Mouse (Mus musculus) common myeloid progenitor, adult 5-6 weeks (primary cell): ENCODE results near the gene Mgme1. TPM values are rescaled to one million over a fixed set of nuclear protein-coding genes. Genes with fewer than 3 reads are reported as not detected.

ENCODE experiments used
- ATAC-seq: replicated peaks from 2 replicates; pipeline ENCODE4 v1.8.0; 2016; ENCODE audit warnings: low read depth, mild to moderate bottlenecking, moderate TSS enrichment, inconsistent platforms; ENCODE audit not compliant: poor library complexity, severe bottlenecking
- total RNA-seq: library from RNA; stranded (forward); fragments of 200-1000, 187-1606 nt; gene quantifications from 2 replicates; pipeline ENCODE4 v1.2.3, GENCODE M21; 2017

Gene Mgme1
- total RNA-seq, result 29.3 and 30.4 TPM in 2 replicates

DNA sequence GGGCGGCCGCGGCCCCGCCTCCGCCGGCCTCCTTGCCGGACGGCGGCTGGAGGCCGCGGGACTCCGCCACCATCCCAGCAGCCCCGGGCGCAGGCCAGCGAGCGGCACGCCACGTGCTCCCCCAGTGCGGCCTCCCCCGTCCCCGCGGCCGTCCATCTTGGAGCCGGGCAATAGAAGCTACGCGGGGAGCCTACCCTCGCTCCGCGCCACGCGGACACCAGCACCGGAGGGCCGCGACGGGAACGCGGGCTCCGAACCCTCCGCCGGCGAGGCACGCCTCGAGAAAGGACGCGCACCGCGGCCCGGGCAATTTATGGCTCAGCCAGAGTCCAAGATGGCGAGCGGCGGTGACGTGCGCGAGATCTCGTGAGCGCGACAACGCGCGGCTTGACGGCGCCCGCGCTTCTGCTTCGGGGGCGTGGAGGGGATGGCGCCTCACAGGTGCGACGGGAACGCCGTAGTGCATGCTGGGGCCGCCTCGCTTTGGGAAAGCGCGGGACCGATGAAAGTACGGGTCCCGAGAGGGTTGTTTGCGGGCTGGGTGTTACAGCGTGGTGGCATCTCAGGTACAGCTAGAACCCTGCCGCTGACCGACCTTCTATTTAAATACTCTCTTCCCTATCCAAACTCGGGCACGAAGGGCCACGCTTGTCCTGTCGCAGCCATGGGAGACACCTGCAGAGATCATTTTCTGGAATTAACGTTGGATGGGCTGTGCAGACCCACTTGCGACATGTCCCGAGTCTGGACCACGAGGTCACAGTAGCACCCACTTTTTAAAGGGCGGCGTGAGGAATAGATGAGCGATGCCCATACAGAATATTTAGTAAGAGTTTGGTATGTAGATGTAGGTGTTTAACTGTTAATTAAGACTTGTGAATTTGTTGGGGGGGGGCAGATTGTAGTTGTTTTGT lies at the start of gene Mgme1, which contains the start of gene Snx5:
TSS of gene Mgme1 (plus strand) at position 157 of the 914 bp plus-strand sequence.
TSS of gene Snx5 (minus strand) at position 400 of the 914 bp plus-strand sequence.
- ATAC-seq, result peak; percentile 79

DNA sequence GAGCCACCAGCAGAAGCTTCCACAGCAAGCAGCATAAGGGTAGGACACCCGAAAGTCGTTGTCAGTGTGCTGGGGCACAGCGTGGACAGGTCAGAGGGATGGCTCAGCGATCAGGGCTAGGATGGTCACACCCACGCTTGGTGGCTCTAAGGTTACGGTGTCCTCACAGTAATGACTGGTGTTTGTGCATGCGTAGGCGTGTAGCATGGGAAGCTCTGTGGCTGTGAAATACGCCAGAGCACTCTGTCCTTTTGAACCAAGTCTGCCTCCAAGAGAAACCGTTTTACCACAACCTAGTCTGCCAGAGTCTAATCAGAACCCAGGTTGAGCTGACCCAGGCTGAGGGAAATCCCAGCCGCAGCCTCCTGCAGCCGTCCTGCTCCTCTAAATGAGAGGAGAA lies 46.1 kb upstream of the Mgme1 start:
- ATAC-seq, result peak; percentile 55

DNA sequence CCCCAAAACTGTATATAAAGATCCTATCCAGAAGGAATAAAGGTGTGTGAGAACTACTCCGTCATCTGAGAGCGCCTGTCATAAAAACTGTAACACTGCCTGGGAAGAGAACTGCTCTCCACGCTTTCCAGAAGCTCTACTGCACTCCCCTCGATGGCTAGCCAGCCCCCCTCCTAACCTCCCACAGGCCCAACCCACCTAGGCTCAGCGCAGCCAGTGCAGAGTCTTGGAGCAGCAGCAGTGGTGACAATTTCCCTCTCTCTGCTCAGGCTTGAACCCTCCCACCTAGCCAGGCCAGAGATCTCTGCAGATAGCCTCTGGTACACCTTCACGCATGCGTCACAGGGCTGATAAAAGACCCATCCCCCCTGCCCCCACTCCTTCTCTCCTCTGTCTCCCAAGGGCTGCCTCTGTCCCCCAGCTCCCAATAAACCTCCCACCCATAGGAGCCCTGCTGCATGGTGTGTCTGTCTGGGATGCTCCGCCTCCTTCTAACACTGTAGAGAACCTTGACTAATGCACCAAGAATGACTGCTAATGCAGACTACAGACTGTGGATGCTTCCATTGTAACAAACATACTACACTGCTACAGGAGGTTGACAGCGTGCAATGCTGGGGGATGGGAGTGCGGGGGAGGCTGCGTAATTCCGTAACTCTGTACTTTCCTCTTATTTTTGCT lies 43.4 kb upstream of the Mgme1 start:
- ATAC-seq, result no peak

DNA sequence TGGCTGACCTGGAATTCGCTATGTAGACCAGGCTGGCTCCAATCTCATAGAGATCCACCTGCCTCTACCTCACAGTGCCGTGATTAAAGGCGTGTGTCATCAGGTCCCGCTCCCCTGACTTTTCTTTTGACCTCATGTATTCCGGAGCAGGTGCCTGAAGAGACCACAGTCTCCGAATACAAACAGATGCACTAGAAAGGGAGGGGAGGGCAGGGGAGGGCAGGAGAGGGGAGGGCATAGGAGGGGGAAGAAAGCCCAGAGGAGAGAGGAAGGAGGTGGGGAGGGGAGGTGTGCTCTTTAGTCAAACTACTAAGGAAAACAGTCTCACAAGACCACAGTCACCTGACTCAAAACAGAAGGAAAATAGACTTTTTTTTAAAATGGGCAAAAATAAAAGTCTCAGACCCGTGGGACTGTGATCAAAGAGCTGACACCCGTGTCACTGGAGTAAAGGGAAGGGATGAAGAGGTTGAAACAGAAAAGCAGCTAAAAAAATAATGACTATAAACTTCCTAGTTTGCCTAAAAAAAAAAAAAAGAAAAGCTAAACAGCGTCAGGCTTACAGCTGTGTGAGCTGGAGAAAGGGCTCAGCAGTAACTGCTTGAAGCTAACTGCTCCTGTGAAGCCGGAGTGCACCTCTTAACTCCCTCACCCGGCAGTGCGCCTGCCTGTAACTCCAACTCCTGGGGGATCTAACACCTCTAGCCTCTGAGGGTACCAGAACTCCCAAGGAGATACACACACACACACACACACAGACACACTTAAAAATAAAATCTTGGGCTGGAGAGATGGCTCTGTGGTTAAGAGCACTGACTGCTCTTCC lies 41.7 kb upstream of the Mgme1 start:
- ATAC-seq, result peak; percentile 9; the same call in 1 of the 2 replicates

DNA sequence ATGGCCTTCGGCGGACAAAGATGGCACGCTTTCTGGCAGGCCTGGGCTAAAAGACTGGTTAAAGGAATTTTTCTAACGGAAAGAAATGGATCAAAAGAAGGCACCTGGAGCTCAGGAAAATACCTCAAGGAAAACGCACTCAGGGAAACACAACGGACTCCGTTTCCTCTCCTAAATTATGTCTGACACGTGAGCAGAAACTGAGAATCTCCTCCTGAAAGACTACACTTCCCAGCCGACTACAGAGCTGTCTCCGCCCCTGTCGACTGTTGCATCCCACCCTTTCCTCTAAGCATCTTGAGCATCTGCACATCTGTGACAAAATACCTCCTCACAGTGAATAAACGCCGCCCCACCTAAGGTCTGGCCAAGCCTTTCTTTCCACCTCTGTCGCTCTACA lies 40.8 kb upstream of the Mgme1 start:
- no peak for ATAC-seq

DNA sequence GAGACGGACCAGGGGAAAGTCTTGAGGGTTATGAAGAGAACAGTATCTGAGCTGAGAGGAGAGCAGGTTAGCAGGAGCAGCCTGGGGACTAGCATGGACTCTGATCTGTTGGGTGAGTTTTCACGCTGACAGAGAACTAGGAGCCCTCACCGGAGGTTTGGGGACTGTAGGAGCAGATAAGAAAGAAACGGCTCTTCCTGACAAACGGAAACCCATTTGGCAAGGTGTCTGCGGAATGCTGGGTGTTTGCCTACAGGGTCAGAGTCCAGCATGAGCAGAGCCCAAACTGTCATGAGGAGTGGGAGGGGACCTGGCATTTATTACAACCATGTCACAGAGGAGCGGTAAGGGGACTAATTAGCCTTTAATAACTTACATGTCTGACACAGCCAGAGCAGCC lies 40.0 kb upstream of the Mgme1 start:
- ATAC-seq, result peak; percentile 49

DNA sequence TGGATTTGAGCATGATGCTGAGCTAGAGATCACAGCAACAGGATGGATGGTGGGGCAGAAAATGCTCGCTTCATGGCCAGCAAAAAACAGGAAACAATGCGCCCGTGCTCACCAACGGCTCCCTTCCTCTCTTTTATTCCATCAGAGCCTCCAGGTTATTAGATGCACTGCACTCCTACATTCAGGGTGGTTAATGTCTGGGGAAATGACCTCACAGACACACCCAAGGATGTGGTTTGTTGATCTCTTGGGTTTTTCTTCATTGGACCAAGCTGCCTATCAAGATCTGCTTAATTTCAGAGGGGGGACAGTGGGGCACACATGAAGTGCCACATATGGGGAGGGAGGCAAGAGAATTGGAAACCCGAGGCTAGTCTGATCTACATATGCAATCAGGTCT lies 39.3 kb upstream of the Mgme1 start:
- ATAC-seq, result peak; percentile 81

DNA sequence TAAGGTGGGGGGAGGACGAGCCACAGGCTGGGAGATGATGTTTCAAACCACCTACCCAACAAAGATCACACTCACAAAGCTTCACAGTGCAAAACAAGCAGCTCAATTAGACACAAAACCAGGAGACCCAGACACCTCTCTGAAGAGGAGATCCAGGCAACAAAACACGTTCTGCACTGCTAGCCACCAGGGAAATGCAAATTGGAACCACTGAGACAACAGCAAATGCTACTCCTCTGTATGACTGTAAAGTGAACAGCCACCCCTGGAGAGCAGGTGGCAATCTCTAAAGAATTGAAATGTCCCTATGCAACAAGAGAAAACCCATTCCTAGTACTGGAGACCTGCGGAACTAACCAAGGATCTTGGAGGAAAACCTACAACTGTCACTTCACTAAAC lies 36.9 kb upstream of the Mgme1 start:
- ATAC-seq, result no peak

DNA sequence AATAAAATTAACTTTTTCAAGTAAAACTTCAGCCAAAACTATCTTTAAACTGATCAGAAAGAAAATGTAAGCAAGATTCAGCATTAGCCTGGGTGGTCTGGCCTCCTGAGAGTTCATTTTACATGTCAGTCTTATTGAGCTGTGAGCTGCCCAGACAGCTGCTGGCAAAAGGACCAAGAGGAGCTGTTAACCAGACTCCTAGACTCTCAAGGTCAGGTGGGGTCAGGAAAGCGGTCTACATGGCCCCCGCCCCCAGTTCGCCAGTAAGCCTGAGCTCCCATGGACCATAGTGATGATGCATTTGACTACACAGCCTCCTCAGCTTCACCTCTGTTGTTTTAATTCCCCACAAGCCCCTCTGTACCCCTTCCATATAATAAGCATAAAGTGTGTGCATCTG lies 34.7 kb upstream of the Mgme1 start:
- no peak for ATAC-seq

DNA sequence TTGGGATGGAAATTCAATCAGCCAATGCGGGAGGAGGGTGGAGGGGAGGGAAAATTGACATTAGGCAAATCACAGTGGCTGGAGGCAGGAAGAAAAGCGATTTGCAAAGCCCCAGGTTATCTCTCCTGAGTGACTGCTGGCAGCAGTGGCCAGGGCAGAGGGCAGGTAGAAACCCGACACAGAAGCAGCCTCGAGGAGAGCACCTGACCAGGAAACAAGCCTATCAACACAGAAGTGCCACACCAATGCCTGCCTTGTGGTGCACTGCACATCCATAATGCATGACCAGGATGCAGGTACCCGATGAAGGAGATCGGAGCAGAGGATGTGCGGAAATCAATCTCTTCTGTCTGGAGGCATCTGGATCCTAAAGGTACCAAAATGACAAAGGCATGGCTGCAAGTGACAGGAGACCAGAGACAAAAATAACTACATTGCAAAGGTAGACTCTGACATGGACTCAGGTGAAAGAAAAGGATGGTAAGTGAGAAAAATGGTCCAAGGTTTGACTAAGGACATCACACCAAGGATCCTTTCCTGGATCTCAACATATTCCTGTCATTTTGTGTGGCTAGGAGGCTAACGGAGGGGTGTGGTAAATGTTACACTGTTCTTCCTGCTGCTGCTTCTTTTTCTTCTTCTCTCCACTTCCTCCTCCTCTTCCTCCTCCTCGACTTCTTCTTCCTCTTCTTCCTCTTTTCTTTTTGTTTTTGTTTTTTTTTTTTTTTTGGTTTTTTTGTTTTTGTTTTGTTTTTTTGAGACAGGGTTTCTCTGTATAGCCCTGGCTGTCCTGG lies 33.5 kb upstream of the Mgme1 start:
- ATAC-seq, result no peak

DNA sequence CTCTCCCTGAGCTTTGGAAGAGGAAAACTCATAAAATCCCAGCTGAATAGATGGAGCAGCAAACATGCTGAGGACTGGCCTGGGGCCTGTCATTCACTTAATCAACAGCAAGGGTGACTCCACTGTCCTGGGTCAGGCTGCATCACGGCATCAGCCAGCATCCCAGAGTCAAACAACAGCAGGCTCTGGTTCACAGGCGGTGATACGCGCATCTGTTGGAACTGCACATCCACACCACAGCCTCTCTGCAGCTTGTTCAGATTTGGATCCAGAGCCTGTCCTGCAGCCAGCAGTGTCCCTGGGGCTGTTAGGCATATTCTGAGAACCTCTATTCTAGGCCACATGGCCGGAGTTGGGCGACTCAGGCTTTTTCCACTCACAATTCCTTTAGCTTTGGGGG lies 32.1 kb upstream of the Mgme1 start:
- ATAC-seq, result no peak

DNA sequence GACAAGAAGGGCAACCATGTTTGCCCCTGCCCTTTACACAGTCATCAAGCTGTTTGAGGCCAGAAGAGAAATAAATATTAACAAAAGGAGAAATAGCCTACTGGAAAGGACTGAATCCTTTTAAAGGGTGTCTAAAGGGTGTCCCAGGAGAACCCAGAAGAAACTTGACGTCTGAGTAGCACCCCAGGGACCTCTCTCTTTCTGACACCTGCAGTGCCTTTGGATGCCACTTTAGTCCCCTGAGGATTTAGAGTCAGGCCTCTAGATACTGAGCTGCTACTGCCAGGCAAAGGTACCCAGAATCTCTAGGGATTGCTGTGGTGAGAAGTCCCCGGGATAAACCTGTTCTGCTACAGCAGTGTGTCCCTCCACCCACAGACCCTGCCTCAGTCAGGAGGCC lies 31.1 kb upstream of the Mgme1 start:
- no peak for ATAC-seq

DNA sequence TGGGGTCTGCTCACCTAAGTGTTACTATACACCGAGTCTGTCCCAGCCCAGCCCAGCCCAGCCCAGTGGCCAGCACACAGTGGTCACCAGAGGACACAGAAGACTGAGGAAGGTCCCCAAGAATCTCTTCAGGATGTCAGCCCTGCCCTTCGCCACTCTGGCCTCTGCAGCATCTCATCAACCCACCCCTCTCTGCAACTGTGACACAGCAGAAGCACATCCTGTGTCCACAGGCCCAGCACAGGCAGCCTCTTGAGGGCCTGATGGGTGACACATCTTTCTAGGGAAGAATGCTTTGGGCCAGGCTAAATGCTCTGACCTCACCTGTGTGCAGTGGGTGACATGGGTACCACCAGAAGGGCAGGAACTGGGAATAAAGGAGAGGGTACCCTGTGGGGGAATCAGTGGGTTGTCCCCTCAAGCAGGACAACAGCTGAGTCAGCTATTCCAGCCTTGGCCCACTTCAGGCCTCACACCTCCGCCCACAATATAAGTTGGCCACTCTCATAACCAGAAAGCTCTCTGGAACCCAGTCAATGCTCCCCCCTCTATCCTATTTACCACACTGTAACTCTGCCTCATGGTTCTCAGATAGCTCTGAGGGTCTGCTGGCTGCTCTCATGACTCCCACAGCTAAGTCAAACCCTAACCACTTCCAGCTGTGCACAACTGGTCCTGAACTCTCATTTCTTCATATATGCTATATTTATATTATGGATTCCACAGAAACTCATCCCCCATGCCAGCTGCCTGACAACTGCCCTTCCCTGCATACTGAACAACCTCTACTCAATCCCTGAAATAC lies 30.2 kb upstream of the Mgme1 start:
- peak; percentile 47 for ATAC-seq

DNA sequence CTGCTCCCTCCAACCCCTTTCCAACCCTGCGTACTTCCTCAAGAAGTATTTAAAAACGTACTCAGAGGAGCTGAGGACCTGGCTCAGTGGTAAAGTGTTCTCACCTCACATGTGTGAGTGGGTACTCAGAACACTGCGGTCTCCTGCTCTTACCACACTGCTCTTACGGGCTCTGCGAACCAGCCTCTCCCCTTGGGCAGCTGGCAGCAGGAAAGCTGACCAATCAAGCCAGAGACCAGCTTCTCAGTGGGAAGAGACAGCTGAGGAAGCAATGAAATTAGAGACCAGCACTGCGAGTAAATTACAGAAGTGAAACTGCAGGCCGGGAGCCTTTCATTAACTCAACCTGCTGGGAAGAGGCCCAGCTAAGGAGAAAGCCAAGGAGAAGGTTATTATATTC lies 25.0 kb upstream of the Mgme1 start:
- peak; percentile 80 for ATAC-seq

DNA sequence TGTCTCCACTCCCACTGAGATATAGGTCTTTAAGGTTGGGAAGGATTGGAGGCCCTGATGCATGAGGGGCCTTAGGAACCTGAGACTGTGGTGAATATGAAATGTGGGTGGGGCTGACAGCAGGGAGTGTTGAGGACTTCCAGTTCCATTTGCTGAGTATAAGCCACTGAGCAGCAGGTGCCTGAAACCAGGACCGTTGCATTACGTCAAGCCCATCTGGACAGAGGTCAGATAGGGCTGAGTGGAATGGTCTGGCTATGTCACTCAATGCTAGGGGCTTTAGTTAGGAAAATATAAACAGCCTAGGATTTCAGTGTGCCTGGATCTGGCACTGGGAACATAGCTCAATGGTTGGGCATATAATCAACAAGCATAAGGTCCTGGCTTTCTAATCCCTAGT lies 24.2 kb upstream of the Mgme1 start:
- no peak for ATAC-seq

DNA sequence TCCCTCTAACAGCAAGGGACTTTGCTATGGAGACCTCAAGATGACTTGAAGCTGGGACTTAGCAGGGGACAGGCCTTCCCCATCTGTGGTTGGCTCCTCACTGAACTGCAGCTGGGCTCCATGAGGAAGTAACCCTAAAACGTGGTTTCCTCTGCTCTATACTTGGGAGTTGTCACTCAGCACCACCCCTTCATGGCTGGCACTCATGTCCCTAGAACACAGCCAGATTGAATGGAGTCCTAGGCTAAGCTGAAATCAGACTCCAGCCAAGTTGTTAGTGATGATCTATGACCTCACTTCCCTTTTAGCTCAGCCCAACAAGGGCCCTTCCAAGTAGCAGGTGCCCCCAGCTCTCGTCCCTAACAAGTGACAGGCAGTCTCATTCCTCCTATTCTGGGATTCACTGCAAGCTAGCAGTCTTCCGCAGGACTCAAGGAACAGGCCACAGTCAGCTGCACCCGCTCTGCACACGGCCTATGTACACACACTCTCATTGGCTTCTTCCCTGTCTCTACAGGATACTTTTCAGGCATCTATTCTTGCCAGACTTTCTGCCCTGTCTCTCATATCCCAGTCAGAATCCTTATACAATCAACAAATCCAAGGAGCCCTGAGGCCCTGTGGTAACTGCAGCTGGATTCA lies 23.0 kb upstream of the Mgme1 start:
- peak; percentile 78 for ATAC-seq

DNA sequence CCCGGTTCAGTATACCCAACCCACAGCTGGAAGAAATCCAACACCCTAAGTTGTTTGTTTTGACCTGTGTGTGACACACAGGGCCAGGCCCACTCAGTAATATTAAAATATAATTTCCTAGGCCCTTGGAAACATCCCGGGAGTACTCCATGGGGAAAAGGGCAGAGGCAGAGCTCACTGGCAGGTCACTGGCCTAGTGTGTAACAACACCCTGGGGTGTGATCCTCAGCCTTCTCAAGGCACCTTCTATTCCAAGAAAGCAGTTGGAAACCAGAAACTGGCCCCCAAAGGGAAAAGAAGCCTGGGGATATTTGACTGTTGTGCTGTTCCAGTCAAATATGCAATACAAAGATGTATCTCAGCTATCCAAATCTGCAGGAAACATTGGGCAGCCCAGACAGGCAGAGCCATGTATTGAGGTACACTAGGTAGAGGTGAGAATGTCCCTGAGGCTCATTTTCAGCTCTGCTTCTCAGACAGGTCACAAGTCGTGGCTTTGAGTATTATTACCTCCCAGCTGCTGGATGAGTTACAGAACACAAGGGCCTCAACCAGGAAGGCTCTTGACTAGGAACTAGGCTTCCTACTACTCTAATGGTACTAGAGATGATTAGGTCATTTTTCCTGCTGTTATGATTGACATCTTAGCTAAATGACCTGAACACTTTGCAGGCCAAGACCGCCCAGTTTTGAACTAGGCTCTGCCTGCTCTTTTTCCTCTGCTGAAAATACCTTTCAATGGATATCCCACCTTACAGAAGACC lies 21.7 kb upstream of the Mgme1 start:
- no peak for ATAC-seq

DNA sequence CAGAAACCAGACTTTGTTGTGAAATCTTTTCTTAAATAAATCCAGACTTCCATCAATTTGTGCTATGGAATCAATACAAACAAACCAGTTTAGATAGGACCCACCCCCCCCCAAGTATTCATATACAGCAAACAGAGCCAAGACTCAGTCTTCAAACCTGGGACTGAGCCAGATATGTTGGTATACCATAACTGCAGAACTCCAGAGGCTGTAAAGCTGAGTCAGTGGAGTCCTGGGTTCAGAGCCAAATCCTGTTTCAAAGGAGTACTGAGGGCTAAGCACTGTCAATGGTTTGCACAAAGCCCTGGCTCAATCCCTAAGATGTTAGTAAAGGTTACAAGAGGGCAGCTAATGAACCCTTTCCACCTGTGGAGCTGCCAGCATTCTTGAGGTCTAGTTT lies 20.4 kb upstream of the Mgme1 start:
- no peak for ATAC-seq
